Mouse (Mus musculus) embryo, embryonic 10 days (tissue): ENCODE data around the gene Apol9b.
"Not testable (repeated sequence)": the region's sequence is repeated elsewhere in the genome, so short reads cannot be mapped to it uniquely, and the experiment has no call there.

Experiments used
- DNase-seq: peaks from one replicate; pipeline ENCODE4 v3.0.0-alpha.2; 2015; ENCODE audit warnings: low spot score

Apol9b gene

DNA sequence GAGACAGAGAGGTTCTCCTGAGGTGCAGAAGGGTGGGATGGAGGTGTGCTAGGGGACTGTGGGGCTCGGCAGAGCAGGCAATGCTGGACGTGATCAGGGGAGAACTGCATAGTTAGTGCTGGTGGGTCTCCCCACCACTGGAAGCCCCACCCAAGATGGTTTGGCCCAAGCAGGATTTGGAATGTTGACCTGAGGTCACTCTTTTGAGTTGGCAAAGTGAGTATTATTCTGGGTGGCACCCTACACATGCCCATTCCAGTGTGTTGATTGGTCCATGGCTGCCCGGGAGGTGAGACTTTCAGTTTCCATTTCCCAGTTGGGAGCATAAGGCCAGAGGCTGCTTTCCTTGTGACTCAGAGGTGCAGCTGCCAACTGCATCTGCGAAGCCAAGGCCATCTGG, at the start of gene Apol9b:
Apol9b (plus strand) TSS at position 301 of the 400 bp plus-strand sequence.
- not testable (repeated sequence) for DNase-seq

DNA sequence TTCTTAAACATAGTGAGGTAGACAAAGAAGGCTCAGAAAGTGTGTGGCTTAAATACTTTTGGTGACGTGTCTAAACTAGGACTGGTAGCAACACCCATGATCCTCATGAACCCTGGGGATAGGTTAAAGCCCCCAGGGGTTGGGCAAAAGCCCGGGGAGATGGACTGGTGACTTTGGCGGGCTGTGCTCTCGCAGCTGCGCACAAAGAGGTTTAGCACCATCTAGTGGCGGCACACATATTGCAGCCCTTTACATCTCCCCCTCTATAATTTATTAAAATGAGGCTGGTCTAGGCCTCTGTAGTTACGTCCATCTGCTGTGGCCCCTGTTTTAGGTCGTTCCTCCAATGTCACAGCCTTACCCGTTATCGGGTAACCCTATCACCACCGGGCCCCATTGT, 44.9 kb upstream of the Apol9b start:
- peak; percentile 66 for DNase-seq

DNA sequence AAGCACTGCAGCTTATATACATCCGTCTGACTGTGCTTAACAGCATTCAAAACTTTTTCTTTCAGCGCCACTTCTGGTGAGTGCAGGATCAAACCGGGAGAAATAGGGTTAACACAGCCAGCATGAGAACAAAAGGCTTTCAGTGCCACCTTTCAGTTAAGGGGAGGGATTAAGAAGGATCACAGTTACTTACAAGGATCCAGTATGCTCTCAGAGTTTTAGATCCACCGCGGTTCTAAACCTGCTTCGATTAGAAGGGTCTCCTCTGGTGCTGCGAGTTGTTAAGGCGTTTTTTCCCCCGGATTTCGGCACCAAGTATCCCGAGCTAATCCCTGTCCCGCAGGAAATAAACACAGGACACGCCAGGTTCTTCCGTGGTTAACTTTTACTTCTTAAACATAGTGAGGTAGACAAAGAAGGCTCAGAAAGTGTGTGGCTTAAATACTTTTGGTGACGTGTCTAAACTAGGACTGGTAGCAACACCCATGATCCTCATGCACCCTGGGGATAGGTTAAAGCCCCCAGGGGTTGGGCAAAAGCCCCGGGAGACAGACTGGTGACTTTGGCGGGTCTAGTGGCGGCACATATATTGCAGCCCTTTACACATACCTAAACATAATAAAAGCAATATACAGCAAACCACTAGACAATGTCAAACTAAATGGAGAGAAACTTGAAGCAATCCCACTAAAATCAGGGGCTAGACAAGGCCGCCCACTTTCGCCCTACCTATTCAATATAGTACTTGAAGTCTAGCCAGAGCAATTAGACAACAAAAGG, 37.1 kb upstream of the Apol9b start:
- DNase-seq: peak; percentile 63

DNA sequence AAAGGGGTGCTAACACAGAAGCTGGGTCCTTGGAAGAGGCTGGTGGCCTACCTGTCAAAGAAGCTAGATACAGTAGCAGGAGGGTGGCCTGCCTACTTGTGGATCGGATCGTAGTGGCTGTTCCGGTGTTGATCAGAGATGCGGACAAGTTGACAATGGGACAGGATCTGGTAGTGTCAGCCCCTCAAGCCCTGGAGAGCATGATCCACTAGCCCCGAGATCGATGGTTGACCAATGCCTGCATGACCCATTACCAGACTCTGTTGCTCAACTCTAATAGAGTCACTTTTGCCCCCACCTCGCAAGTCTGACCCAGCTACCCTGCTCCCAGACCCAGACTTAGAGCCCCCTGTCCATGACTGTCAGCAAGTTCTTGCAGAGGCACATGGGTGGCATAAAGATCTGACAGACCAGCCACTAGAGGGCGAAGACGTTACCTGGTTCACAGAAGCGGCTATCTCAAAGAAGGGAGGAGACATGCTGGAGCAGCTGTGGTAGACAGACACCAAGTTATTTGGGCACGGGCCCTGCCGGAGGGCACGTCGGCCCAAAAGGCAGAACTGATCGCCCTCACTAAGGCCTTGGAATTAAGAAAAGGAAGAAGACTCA, 34.0 kb upstream of the Apol9b start:
- peak; percentile 29 for DNase-seq

DNA sequence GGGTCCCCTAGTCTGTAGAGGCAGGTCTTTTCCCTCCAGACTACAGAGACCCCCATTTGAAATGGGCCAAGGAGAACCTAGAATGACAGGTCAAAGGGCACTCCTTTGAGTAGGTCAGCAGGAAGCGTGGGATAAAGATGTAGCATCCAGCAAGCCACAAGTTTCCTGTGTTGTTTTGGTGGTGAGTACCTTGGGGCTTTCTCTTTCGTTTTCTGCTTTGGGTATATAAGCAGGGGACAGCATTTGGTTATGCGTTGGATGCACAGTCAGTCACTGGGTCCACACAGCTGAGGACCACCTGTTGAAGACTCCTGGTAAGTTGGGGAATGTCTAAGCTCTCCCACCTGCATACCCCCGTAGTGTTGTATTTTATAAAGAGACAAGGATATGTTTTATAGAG, 30.2 kb upstream of the Apol9b start, which contains the start of gene Apol7e:
Apol7e (plus strand) TSS at position 202 of the 400 bp plus-strand sequence.
- DNase-seq: not testable (repeated sequence)

DNA sequence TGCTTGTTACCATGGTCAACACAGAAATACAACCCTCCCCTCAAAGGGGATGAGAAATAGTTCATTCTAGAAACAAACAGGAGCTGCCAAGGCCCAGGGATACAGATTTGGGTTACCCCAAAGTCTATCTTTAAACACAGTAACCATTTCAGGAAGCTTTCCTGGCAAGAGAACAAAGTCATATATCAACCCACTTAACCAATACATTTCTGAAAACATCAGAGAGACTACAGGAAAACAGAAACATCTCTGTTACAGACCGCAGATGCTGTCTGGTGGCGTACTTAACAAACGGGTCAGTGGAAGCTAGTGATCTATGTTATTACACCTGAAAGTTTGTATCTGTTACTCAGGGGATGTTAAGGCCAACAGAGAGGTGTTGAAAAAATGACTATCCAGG, 23.5 kb upstream of the Apol9b start:
- not testable (repeated sequence) for DNase-seq

DNA sequence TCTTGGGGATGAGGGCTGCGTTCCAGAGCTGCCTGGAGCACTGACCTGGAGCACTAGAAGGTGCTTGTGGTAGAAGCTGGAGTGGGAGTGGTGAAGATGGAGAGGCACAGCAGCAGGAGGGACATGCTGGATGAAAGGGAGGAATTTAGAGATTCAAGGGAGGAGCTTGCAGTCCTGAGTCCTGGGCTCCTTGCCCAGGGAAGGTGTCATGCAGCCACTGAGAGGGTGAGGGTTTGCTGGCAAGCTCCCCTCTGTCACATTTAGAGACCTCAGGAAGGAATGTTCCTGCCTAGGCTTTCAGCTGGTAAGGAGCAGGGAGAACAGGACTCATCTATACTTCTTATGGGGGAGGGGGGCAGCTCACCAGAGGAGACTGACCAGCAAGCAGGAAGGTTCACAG, 19.9 kb upstream of the Apol9b start:
- not testable (repeated sequence) for DNase-seq

DNA sequence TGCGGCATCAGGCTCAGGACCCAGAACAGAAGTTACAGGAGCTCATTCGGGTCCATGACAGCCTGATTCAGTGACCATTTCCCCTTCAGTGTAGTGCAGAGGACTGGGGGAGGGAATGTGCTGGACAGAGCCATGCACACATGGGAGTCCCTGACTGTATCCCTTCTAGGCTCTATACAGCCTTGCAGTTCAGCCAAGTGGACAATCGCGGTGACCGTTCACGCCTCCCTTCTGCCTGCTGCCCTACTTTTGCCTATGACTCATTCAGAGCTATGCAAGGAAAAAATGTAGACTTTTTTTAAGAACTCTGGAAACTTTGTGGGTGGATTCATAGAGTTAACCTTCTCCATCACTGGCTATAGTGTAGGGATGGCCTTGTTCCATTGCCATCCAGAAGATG, 10.6 kb upstream of the Apol9b start:
- DNase-seq: not testable (repeated sequence)

DNA sequence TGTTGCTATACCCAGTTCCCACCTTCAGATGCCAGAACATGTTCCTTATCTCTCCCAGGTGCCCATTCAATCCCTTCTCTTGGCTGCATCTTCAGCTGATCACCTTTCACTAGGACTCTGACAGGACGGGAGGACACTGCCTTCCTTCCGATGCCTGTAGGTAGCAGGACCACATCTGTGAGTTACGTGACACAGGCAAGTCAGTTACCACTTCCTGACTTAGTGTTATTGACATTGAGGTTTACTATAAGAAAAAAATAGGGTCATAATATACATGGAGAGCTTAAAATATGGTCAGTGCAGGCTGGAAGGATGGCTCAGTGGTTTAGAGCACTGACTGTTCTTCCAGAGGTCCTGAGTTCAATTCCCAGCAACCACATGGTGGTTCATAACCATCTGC, 7.3 kb upstream of the Apol9b start:
- not testable (repeated sequence) for DNase-seq

DNA sequence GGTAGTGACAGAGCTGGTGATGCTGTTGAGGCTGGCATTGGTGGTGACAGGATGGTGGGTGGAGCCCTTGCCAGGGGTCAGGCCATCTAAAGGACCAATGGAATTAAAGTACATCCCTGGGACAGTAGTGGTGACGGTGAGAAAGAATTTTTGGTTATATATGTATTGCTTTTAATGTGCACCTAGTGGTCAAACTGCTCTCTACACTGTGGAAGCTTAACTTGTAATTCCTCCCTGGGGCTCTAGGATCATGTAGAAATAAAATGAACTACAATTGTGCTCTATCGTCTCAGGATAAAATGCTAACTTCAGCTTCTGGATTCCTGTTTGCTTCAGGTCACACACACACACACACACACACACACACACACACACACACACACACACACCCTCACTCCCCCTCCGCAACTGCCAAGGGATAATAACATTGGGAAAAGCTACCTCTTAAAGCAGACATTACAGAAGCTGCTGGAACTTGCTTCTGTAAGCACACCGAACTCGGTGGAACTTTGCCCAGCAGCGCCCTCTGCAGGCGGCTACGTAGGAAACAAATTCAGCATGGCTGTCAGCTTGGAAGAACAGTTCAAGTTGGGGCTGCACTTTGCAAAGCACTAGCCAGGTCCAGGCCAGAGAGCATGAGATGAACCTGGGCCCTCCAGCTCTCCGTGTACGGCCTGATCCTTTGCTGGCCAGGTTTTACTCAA, 4.5 kb upstream of the Apol9b start:
- not testable (repeated sequence) for DNase-seq

DNA sequence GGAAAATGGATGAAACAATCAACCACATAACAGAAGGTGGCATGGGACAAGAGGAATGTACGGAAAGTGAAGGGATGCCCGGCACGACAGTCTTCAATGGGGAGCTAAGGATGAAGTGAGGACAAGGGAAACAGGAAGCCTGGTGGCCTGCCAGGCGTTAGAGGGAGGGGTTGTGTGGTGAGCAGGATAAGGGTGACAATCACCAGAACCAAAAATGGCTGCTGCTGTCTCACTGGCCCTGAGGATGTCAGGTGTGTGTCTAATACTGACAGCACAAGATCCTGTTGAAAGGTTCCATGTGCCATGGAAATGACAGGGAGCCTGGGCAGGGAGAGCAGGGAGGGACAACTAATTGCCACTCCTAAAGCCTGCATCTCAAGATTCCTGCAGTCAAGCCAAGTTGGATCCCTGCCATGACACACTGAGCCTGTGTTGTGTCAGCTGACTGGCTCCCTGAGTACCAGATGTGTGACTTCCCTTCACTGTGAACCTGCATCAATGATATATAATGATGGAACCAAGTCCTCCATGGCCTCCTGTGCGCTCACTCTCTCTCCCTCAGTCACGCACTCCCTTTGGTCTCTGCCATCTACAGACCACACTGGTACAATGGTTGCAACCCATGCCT, 3.3 kb upstream of the Apol9b start:
- not testable (repeated sequence) for DNase-seq

DNA sequence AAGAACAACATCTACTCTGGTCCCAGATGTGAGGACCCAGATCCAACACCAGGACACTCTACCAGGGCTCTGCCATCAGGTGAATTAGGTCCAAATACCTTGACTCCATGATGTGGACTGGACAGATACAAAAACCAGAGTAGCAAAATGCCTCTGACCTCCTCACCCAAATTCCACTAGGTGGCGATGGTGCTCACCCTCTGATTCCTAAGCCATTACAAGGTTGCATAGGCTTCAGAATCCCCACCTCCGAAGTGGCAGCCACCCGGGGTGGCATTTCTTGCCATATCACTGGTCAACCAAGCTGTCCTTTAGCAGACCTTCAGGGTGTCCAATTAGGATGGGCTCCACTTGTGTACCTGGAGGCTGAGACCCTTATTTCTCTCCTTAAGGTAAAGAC, 1.7 kb upstream of the Apol9b start:
- DNase-seq: not testable (repeated sequence)

DNA sequence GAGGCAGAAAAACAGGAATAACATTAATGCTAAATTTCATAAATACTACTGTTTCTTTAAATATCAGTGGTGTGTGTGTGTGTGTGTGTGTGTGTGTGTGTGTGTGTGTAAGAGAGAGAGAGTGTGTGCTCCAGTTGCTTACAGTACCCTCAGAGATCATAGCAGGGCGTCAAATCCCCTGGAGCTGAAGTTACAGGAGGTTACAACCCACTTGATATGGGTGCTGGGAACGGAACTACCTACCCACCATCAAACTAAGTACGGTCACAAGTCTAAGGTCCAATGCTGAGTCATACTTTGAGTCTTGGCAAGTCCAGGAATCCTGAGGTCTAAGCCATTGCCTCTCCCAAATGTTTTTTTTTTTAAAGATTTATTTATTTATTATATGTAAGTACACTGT, 1.1 kb upstream of the Apol9b start:
- not testable (repeated sequence) for DNase-seq

DNA sequence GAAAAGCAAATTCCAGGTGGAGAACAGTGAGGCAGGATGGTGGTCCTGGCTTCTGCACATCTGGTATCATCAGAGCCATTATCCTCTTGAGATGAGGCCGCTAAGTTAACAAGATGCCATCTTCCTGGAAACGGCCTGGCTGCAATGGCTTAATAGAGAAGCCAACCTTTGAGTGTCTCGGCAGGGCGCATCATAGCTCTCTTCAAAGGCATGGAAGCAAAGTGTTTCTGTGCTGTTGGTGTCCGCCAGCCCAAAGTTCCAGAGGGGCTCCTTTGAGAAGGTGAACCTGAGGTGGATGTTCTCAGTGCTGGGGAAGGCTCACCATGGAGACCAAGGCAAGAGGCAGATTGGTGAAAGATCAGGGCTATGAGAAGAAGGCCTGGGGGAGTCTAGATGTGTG, 2.8 kb downstream of the Apol9b start:
- DNase-seq: no peak

DNA sequence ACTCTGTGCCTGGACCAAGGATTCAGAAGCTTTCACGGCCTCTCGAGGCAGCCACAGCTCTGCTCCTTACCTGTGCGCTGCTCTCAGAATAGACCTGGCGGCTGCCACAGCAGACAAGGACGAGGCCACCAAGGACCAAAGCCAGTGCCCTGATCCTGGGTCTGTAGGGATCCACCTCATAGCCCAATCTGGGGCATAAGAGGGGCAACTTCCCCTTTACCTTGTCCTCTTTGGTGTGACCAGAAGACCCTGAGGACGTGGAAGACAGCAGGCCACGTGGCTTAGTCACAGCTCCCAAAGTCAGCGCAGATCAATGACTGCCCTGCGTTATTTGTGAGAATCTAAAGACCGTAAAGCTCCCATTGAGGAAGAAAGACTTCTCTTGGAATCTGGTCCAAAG, 4.0 kb downstream of the Apol9b start:
- not testable (repeated sequence) for DNase-seq

DNA sequence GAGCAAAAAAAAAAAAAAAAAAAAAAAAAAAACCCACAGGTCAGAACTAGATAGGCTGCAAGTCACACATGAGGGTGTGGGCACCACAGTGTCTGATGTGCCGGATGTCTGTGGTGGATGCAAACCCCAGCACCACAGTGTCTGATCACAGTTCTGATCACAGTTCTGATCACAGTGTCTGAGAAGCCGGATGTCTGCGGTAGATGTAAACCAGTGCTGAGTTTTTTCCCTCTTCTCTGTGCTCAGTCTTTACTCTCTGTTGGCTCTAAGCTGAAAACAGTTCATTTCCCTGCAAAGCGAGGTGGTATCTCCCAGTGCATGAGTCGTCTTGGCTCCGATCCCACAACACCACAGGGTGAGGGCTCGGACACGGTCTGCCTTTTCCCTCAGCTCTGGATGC, 4.5 kb downstream of the Apol9b start:
- DNase-seq: not testable (repeated sequence)

DNA sequence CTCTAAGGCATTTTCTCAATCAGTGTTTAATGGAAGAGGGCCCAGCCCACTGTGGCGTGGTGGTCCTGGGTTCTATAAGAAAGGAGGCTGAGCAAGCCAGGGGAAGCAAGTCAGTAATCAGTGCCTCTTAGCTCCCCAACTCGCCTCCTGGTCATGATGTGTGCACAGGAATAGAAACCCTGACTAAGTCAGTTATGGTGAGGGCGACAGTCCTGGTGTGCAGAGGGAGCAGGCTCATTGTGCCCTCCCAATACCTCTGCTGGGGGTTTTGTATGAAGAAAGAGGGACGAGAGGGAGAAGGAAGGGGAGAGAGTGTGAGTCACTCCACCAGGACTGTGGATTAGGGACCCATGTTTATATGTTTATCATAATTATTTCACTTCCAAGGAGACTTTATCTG, 5.1 kb downstream of the Apol9b start:
- not testable (repeated sequence) for DNase-seq

DNA sequence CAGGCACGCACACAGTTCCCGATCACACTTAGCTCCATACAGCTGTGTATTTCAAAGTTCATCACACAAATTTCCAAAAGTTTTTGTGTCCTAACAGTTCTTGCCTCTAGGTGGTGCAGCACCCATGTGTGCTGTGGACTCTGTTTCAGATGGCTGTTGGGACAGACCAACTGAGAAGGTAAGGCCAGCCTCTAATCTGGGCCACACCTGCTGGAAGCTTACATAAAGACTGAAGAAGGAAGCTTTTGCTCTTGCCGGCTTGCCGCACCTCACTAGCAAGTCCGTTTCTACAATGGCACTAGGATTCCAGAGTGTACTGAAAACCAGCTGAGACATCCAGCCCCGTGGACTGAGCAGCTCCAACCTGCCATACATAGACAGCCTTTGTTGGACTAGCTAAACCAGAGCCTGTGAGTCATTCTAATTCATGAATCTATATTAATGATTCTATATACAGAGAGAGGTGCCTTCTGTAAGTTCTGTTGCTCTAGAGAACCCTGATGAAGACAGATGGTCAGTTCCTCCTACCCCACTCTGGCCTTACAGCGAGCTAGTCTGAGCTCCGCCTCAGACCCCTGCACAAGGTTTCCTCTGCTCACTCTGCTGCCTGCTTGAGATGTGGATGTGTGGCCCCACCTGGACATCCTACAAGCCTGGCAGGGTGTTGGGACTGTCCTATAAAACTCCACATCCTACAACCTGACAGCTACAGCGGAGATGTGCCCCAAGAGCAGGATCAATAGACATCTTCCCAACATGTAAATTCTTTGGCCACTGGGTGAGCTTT, 11.9 kb downstream of the Apol9b start:
- DNase-seq: no peak

DNA sequence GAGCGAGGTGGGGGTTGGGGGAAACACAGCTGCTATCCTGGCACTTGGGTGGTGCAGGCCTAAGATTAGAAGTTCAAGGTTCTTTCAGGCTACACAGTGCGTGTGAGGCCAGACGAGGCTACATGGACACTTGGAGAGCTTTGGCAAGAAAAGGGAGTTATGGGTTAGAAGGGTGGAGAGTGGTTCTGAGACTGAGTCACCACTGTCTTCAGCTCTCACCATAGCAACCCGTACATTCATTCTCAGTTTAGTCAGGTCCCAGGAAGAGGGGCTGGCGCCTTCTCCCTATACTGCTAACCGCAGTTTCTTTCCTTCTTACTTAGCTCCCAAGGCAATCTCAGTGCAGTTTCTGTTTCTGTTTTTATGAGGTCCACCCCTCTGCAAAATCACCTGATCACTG, 12.7 kb downstream of the Apol9b start:
- DNase-seq: not testable (repeated sequence)

DNA sequence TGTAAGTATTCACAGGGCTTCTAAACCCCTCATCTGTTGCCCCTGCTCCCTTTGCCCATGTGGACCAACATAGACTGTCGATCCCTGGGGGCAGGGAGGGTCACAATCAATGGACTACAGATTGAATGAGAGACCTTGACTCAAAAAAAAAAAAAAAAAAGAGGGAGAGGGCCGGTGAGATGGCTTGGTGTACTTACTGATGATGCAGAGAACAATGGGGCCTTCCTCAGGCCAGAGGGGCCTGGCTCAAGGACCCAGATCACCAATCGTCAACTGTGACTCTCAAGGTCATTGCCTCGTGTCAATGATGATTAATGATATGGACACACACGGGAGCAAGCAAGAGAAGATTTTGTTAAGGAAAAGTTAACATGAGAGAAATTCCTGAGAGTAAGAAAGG, 15.8 kb downstream of the Apol9b start:
- no peak for DNase-seq

DNA sequence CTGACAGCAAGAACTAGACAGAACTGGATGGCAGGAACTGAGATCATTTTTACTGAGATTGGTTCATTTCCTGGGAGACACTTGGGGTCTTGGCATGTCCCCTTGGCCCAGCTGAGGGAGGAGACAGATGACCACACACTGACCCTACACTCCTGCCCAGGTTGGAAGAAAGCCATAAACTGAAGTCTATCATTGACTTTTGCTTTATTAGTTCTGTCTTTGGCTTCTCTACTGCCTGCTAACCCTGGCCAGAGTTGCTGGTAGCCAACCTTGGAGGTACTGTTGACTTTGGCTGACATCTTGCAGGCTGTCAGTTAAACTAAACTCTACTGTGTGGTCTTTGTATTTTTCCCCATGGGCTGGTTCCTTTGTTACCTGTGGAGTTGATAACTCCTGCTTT, 16.2 kb downstream of the Apol9b start:
- no peak for DNase-seq

DNA sequence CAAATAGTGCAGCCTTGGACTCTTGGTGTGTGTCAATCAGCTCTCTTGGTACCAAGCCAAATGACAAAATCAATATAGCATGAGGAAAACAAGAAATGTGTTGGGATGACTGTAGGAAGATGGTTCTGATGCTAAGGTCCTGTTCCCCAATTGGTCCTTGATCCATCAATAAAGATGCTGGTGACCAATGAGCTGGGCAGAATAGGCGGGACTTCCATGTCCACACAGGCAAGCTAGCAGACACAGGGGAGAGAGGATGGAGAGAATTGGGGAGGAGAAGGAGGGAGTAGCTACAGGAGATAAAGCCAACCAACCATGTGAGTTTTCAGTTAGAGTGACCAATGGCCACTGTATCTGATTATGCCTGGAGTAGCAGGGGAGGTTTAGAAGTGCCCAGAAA, 17.5 kb downstream of the Apol9b start:
- DNase-seq: no peak
